Mouse (Mus musculus): ENCODE results near the gene Crip3. TPM values are rescaled to one million over a fixed set of nuclear protein-coding genes. Genes with fewer than 3 reads are reported as not detected.

Gene Crip3
- polyA plus RNA-seq, 1 experiment = 429 TPM

DNA sequence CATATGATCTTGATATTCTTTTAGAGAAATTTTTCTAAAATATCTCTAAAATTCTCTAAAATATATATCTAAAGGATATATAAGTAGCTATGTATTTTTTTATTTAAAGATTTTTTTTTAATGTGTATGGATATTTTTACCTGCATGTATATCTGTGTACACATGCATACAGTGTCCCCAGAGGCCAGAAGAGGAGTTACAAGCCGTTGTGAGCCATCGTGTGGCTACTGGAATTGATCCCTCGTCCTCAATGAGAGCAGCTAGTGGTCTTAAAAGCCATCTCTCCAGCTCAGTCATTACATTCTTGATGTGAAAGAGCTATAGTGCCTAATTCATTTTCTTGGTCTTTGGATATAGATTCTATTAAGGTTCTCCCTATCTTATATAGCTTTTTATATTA lies 20.2 kb upstream of the Crip3 start:
- no peak for DNase-seq
- TF ChIP-seq POLR2A (IDR thresholded peaks at IDR 0.05; ENCODE audit: control insufficient read depth, extremely low read depth, insufficient read depth, low read length, poor library complexity) = no peak
- TF ChIP-seq CTCF (IDR thresholded peaks at IDR 0.05; ENCODE audit: borderline replicate concordance, control insufficient read depth, extremely low read depth, insufficient read depth, low read length, poor library complexity) = no peak
- peaks cover 12% of the 10 kb centered on the region; the same call in 1 of the 2 replicates for H3K36me3 ChIP-seq (ENCODE audit: control insufficient read depth, insufficient read depth, low read length)
- WGBS = 31% methylated on average over 3 of the region's 3 CpGs
- H3K4me3 ChIP-seq (ENCODE audit: control insufficient read depth, insufficient read depth, low read length) = no peak overlapping the region
- H3K27ac ChIP-seq (ENCODE audit: control insufficient read depth, insufficient read depth, low read length) = no peak overlapping the region
- H3K27me3 ChIP-seq (ENCODE audit: control insufficient read depth, insufficient read depth, low read length) = no peaks in the 10 kb centered on the region
- H3K4me1 ChIP-seq (replicated peaks; ENCODE audit: control insufficient read depth, insufficient read depth, low read length) = no peaks in the 10 kb centered on the region

DNA sequence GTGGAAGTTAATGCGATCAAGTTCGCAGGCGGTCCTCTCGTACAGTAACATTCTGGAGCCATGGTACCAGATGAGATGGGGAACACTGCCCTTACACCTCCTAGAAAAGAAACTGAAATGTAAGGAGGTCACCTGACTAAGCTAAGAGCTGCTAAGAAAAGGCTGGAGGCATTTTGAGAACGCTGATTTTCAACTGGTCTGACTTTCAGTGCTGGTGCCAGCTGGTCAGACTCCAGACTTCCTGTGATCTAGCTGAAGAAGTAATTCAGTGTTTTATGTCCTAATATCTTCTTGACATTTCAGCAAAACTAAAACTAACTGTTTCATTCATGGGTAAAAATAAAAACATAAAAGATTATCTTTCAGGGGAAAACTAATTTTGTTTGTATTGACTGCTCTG lies 10.1 kb upstream of the Crip3 start:
- H3K4me1 ChIP-seq (replicated peaks; ENCODE audit: control insufficient read depth, insufficient read depth, low read length) = no peaks in the 10 kb centered on the region
- H3K27ac ChIP-seq (ENCODE audit: control insufficient read depth, insufficient read depth, low read length) = no peak overlapping the region
- no peak overlapping the region for H3K4me3 ChIP-seq (ENCODE audit: control insufficient read depth, insufficient read depth, low read length)
- H3K27me3 ChIP-seq (ENCODE audit: control insufficient read depth, insufficient read depth, low read length) = no peaks in the 10 kb centered on the region
- no peak for DNase-seq
- no peaks in the 10 kb centered on the region for H3K36me3 ChIP-seq (ENCODE audit: control insufficient read depth, insufficient read depth, low read length)
- TF ChIP-seq POLR2A (IDR thresholded peaks at IDR 0.05; ENCODE audit: control insufficient read depth, extremely low read depth, insufficient read depth, low read length, poor library complexity) = no peak
- 79% methylated on average over 5 of the region's 5 CpGs for WGBS

DNA sequence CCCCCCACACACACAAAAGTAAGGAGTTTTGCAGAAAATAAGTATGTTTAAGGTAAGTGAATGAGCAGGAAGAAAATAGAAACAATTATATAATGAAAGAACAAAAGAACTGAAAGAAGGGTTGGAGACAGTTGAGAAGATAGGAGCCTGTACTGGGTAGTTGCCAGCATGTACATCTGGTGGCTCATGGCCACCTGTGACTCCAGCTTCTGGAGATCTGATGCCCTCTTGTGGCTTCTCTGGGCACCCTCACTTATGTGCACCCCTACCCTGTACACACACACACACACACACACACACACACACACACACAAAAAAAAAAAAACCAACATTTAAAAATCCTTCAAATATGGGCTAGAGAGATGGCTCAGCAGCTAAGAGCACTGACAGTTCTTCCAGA lies 9.0 kb upstream of the Crip3 start:
- no peak overlapping the region for H3K4me3 ChIP-seq (ENCODE audit: control insufficient read depth, insufficient read depth, low read length)
- TF ChIP-seq POLR2A (IDR thresholded peaks at IDR 0.05; ENCODE audit: control insufficient read depth, extremely low read depth, insufficient read depth, low read length, poor library complexity) (no peak), CTCF (IDR thresholded peaks at IDR 0.05; ENCODE audit: borderline replicate concordance, control insufficient read depth, extremely low read depth, insufficient read depth, low read length, poor library complexity) (no peak)
- H3K27me3 ChIP-seq (ENCODE audit: control insufficient read depth, insufficient read depth, low read length) = no peaks in the 10 kb centered on the region
- no peaks in the 10 kb centered on the region for H3K4me1 ChIP-seq (replicated peaks; ENCODE audit: control insufficient read depth, insufficient read depth, low read length)
- no peak overlapping the region for H3K27ac ChIP-seq (ENCODE audit: control insufficient read depth, insufficient read depth, low read length)
- DNase-seq = no peak
- no peaks in the 10 kb centered on the region for H3K36me3 ChIP-seq (ENCODE audit: control insufficient read depth, insufficient read depth, low read length)

DNA sequence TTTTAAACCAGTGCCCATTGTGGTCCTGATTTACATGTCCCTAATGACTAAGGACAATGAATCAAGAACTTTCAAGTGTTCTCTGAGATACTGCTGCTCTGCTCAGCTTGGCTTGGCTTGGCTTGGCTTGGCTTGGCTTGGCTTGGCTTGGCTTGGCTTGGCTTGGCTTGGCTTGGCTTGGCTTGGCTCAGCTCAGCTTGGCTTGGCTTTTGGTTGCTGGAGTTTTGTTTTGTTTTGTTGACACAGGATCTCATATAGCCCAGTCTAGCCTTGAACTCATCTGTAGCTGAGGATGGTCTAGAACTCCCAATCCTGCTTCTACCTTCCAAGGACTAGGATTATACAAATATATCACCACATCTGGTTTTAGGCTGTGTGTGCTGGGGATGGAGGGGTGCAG lies 2.2 kb upstream of the Crip3 start:
- Histone ChIP-seq H3K4me3 (ENCODE audit: control insufficient read depth, insufficient read depth, low read length) (no peak overlapping the region), H3K27me3 (ENCODE audit: control insufficient read depth, insufficient read depth, low read length) (no peaks in the 10 kb centered on the region; the same call in 1 of the 2 replicates), H3K4me1 (replicated peaks; ENCODE audit: control insufficient read depth, insufficient read depth, low read length) (no peaks in the 10 kb centered on the region), H3K36me3 (ENCODE audit: control insufficient read depth, insufficient read depth, low read length) (no peaks in the 10 kb centered on the region), H3K27ac (ENCODE audit: control insufficient read depth, insufficient read depth, low read length) (no peak overlapping the region)
- no peak for DNase-seq
- TF ChIP-seq CTCF (IDR thresholded peaks at IDR 0.05; ENCODE audit: borderline replicate concordance, control insufficient read depth, extremely low read depth, insufficient read depth, low read length, poor library complexity) (no peak), POLR2A (IDR thresholded peaks at IDR 0.05; ENCODE audit: control insufficient read depth, extremely low read depth, insufficient read depth, low read length, poor library complexity) (no peak)

DNA sequence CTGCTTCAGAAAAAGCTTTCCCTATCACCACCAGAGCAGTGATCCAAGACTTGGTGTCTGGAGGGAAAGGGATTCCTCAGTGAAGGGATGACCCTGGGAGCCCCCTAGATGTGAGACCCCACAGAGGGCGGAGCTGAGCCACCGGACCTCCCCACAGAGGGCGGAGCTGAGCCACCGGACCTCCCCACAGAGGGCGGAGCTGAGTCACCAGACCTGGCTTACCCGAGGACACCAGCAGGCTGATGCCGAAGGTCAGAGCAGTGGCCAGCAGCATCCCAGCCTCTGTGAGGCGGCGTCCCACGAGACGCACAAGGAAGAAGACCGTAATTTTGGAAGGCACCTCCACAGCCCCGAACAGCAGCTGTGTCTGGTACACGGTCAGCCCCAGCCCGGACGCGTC lies 4.9 kb downstream of the Crip3 start:
- H3K27ac ChIP-seq (ENCODE audit: control insufficient read depth, insufficient read depth, low read length) = no peak overlapping the region
- no peaks in the 10 kb centered on the region; the same call in 1 of the 2 replicates for H3K27me3 ChIP-seq (ENCODE audit: control insufficient read depth, insufficient read depth, low read length)
- no peak for DNase-seq
- 14% methylated on average over 17 of the region's 17 CpGs for WGBS
- H3K36me3 ChIP-seq (ENCODE audit: control insufficient read depth, insufficient read depth, low read length) = no peaks in the 10 kb centered on the region
- TF ChIP-seq CTCF (IDR thresholded peaks at IDR 0.05; ENCODE audit: borderline replicate concordance, control insufficient read depth, extremely low read depth, insufficient read depth, low read length, poor library complexity) (0 out of 2 replicates have a peak, but pooled peaks have one; percentile 10), POLR2A (IDR thresholded peaks at IDR 0.05; ENCODE audit: control insufficient read depth, extremely low read depth, insufficient read depth, low read length, poor library complexity) (no peak)
- no peaks in the 10 kb centered on the region for H3K4me1 ChIP-seq (replicated peaks; ENCODE audit: control insufficient read depth, insufficient read depth, low read length)
- no peak overlapping the region for H3K4me3 ChIP-seq (ENCODE audit: control insufficient read depth, insufficient read depth, low read length)

DNA sequence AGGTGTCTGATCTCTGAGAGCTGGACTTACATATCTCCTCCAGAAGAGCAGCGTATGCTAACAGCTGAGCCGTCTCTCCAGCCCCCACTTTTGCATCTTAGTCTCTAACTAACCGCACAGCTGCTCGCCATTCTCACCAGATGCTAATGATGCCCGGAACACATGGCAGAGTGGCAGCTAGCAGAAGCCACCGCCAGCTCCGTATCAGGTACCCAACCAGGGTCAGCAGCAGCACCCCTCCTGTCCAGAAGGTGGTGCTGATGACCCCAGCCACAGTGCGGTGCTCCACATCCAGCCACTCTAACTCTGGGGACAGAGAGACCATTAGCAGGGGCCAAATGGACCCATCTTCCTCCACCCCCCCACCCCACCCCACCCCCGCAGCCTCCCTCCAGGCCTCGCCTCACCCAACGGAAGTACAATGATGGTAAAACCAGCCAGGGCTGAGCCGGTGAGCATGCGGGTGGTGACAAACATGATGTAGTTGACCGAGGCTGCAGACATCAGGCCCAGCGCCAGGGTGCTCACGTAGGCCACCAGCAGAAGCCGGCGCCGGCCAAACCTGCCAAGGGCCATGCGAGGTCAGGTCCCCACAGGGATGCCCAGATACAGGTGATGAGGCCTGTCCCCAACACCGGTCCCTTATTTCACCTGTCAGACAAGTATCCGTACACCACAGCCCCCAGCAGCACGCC lies 8.1 kb downstream of the Crip3 start:
- 38% methylated on average over 23 of the region's 23 CpGs for WGBS
- TF ChIP-seq POLR2A (IDR thresholded peaks at IDR 0.05; ENCODE audit: control insufficient read depth, extremely low read depth, insufficient read depth, low read length, poor library complexity) (no peak), CTCF (IDR thresholded peaks at IDR 0.05; ENCODE audit: borderline replicate concordance, control insufficient read depth, extremely low read depth, insufficient read depth, low read length, poor library complexity) (no peak)
- no peaks in the 10 kb centered on the region for H3K4me1 ChIP-seq (replicated peaks; ENCODE audit: control insufficient read depth, insufficient read depth, low read length)
- H3K36me3 ChIP-seq (ENCODE audit: control insufficient read depth, insufficient read depth, low read length) = no peaks in the 10 kb centered on the region
- DNase-seq = peak; percentile 32
- H3K27ac ChIP-seq (ENCODE audit: control insufficient read depth, insufficient read depth, low read length) = no peak overlapping the region
- H3K4me3 ChIP-seq (ENCODE audit: control insufficient read depth, insufficient read depth, low read length) = no peak overlapping the region
- no peaks in the 10 kb centered on the region; the same call in 1 of the 2 replicates for H3K27me3 ChIP-seq (ENCODE audit: control insufficient read depth, insufficient read depth, low read length)
